Mouse (Mus musculus) ES-Bruce4 (cell line): ENCODE measurements around the gene D2hgdh. TPM values are rescaled to one million over a fixed set of nuclear protein-coding genes. Genes with fewer than 3 reads are reported as not detected.

ENCODE experiments used
- H3K27ac ChIP-seq: 2 replicates; pipeline ENCODE4 v1.5.1; 2012; ENCODE audit warnings: low read length, inconsistent platforms; ENCODE audit not compliant: insufficient read depth
- H3K27me3 ChIP-seq: 2 replicates; pipeline ENCODE4 v1.6.1; 2012; ENCODE audit warnings: mild to moderate bottlenecking, low read length, inconsistent platforms; ENCODE audit not compliant: control insufficient read depth, poor library complexity, insufficient read depth, severe bottlenecking
- H3K36me3 ChIP-seq: 2 replicates; pipeline ENCODE4 v1.6.1; 2012; ENCODE audit warnings: inconsistent platforms, mild to moderate bottlenecking, low read length, moderate library complexity; ENCODE audit not compliant: control insufficient read depth, poor library complexity, insufficient read depth, severe bottlenecking
- H3K4me1 ChIP-seq: one replicate; pipeline ENCODE4 v1.8.1; 2011; ENCODE audit warnings: low read length; ENCODE audit not compliant: control insufficient read depth, insufficient read depth
- H3K4me3 ChIP-seq: 2 replicates; pipeline ENCODE4 v1.5.1; 2011; ENCODE audit warnings: low read depth, mild to moderate bottlenecking, low read length
- H3K9ac ChIP-seq: 2 replicates; pipeline ENCODE4 v1.6.1; 2012; ENCODE audit warnings: low read depth, mild to moderate bottlenecking, inconsistent platforms; ENCODE audit not compliant: poor library complexity, severe bottlenecking
- H3K9me3 ChIP-seq: replicated peaks from 2 replicates; pipeline ENCODE4 v1.6.1; 2012; ENCODE audit warnings: mild to moderate bottlenecking, low read length, inconsistent platforms; ENCODE audit not compliant: control insufficient read depth, poor library complexity, insufficient read depth, severe bottlenecking
- CTCF ChIP-seq: IDR thresholded peaks from one replicate; pipeline ENCODE4 v1.8.1; 2011; ENCODE audit warnings: low read depth, low read length
- EP300 ChIP-seq: IDR thresholded peaks from 2 replicates; pipeline ENCODE4 v1.6.1; 2011; ENCODE audit warnings: low read depth, low read length; ENCODE audit not compliant: insufficient read depth
- POLR2A ChIP-seq: IDR thresholded peaks from one replicate; pipeline ENCODE4 v1.8.1; 2011; ENCODE audit warnings: low read length; ENCODE audit not compliant: insufficient read depth
- polyA plus RNA-seq: library from polyadenylated mRNA; stranded (reverse); fragments of >200 nt; gene quantifications from 2 replicates; pipeline ENCODE4 v1.2.4, GENCODE M21; 2011; ENCODE audit warnings: low read depth; ENCODE audit not compliant: missing spikeins, insufficient read depth, insufficient read length

The D2hgdh gene
- polyA plus RNA-seq, 1 experiment, result 23.4 TPM

- Histone ChIP-seq H3K27me3 (no peaks in the 10 kb centered on the region), H3K36me3 (peaks cover 39% of the 10 kb centered on the region)
- TF ChIP-seq CTCF (no peak), EP300 (no peak), POLR2A (no peak)
These were observed 15.8 kb upstream of the D2hgdh start for GRCm38 (mm10) chr1:93808871-93809270.

GRCm38 (mm10) chr1:93810011-93810410 is 14.7 kb upstream of the D2hgdh start:
- H3K27me3 ChIP-seq, result no peaks in the 10 kb centered on the region
- no peak overlapping the region for H3K4me3 ChIP-seq
- peaks cover 48% of the 10 kb centered on the region for H3K36me3 ChIP-seq
- no peaks in the 10 kb centered on the region for H3K4me1 ChIP-seq
- no peak for TF ChIP-seq CTCF
- TF ChIP-seq POLR2A, result no peak
- no peak for TF ChIP-seq EP300
- no peak overlapping the region for H3K27ac ChIP-seq
- H3K9ac ChIP-seq, result no peak overlapping the region
- H3K9me3 ChIP-seq, result no peaks in the 10 kb centered on the region

More at GRCm38 (mm10) chr1:93808871-93809270, 15.8 kb upstream of the D2hgdh start:
- Histone ChIP-seq H3K9ac (no peak overlapping the region), H3K4me3 (no peak overlapping the region), H3K9me3 (no peaks in the 10 kb centered on the region), H3K27ac (no peak overlapping the region), H3K4me1 (no peaks in the 10 kb centered on the region)

GRCm38 (mm10) chr1:93811495-93812039 is 13.1 kb upstream of the D2hgdh start:
- Histone ChIP-seq H3K9me3 (no peaks in the 10 kb centered on the region), H3K27me3 (no peaks in the 10 kb centered on the region), H3K36me3 (peaks cover 58% of the 10 kb centered on the region), H3K27ac (no peak overlapping the region), H3K4me3 (no peak overlapping the region), H3K9ac (no peak overlapping the region), H3K4me1 (no peaks in the 10 kb centered on the region)
- no peak for TF ChIP-seq CTCF
- no peak for TF ChIP-seq EP300

- Histone ChIP-seq H3K9ac (no peak overlapping the region), H3K9me3 (no peaks in the 10 kb centered on the region), H3K4me1 (no peaks in the 10 kb centered on the region), H3K36me3 (peaks cover 43% of the 10 kb centered on the region), H3K27ac (no peak overlapping the region), H3K27me3 (no peaks in the 10 kb centered on the region), H3K4me3 (no peak overlapping the region)
- TF ChIP-seq CTCF (no peak), POLR2A (no peak), EP300 (no peak)
These were observed 6.7 kb upstream of the D2hgdh start for GRCm38 (mm10) chr1:93817823-93818532.

- Histone ChIP-seq H3K36me3 (peaks cover 36% of the 10 kb centered on the region), H3K9me3 (no peaks in the 10 kb centered on the region), H3K4me1 (no peaks in the 10 kb centered on the region), H3K27me3 (no peaks in the 10 kb centered on the region), H3K27ac (no peak overlapping the region), H3K9ac (no peak overlapping the region), H3K4me3 (no peak overlapping the region)
- TF ChIP-seq POLR2A (no peak), EP300 (no peak), CTCF (no peak)
These were observed 6.0 kb upstream of the D2hgdh start for GRCm38 (mm10) chr1:93818722-93819121.

GRCm38 (mm10) chr1:93823796-93824495 is 763 bp upstream of the D2hgdh start:
- Histone ChIP-seq H3K27me3 (no peaks in the 10 kb centered on the region), H3K36me3 (peaks cover 5% of the 10 kb centered on the region), H3K4me3 (no peak overlapping the region), H3K27ac (peak overlapping the region; percentile 26; the same call in 1 of the 2 replicates), H3K9ac (no peak overlapping the region; the same call in 1 of the 2 replicates), H3K4me1 (no peaks in the 10 kb centered on the region), H3K9me3 (no peaks in the 10 kb centered on the region)
- no peak for TF ChIP-seq EP300
- no peak for TF ChIP-seq POLR2A
- TF ChIP-seq CTCF, result no peak
